Mouse (Mus musculus): ENCODE data around the gene Rfx2.

DNA sequence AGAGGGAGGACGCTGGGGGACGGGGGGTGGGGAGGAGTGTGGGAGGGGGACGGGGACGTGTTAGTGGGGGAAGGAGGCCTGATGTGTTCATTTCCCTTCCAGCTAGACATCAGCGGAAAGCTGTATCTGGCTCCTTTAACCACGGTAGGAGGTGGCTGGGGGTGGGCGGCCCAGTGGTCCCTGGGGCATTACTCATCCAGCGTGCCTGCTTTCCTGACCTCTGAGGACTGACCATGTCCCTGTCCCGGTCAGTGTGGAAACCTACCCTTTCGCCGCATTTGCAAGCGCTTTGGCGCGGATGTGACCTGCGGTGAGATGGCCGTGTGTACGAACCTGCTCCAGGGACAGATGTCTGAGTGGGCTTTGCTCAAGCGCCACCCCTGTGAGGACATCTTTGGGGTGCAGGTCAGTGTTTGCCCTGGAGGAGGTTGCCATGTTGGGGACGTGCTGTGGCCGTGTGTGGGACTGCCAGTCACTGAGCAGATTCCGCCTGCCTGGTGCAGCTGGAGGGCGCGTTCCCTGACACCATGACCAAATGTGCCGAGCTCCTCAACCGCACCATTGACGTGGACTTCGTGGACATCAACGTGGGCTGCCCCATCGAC is 63.2 kb downstream of the Rfx2 start:
- TF ChIP-seq CTCF (IDR thresholded peaks at IDR 0.05; ENCODE audit: extremely low read depth, insufficient read depth, low read length) (no peak), POLR2A (IDR thresholded peaks at IDR 0.05; ENCODE audit: extremely low read depth, insufficient read depth, low read length) (no peak)
